Mouse (Mus musculus) ES-Bruce4 (cell line): ENCODE results near the gene Cacna1d.

Experiments used
- CTCF ChIP-seq: IDR thresholded peaks from one replicate; pipeline ENCODE4 v1.8.1; 2011; ENCODE audit warnings: low read depth, low read length
- EP300 ChIP-seq: IDR thresholded peaks from 2 replicates; pipeline ENCODE4 v1.6.1; 2011; ENCODE audit warnings: low read depth, low read length; ENCODE audit not compliant: insufficient read depth
- POLR2A ChIP-seq: IDR thresholded peaks from one replicate; pipeline ENCODE4 v1.8.1; 2011; ENCODE audit warnings: low read length; ENCODE audit not compliant: insufficient read depth

DNA sequence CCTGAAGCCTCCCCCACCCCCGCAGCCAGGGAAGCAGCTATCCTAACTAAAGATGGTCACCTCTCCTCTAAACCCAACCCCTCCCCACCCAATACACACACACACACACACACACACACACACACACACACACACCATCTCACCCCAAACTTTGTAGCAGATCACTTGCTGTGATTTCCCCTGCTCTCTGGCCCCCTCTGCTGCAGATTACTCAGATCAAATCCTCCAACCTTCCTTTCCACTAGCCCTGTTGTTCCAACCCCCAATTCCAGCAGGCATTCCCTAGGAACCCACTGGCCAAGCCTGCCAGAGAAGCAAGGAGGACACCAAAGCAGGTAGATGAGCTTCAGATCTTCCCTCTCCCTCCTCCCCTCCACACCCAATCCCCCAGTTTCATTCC is 118.4 kb downstream of the Cacna1d start:
- TF ChIP-seq POLR2A (no peak), EP300 (no peak), CTCF (no peak)
